Comparison of ENCODE assay signal across 17 mouse cellular contexts in genomic region chr13:8538481-8538880, GRCm38 (mm10).
"Had no signal": no experiment of that assay in that cellular context is flagged by ENCODE, and none has a peak within 500 bp of the region (broad histone marks: within the 10 kb centered on the region; RNA-seq: fewer than 3 reads in every experiment).

No protein-coding gene starts in this region.

- H3K27me3 ChIP-seq: liver, embryonic 15.5 days; megakaryocyte, embryonic 14.5 days; neural tube, embryonic 13.5 days had no signal

- H3K4me3 ChIP-seq: limb, embryonic 13.5 days; liver, embryonic 15.5 days; megakaryocyte, embryonic 14.5 days; neural tube, embryonic 13.5 days had no signal

- H3K36me3 ChIP-seq: limb, embryonic 13.5 days; liver, embryonic 15.5 days; neural tube, embryonic 13.5 days had no signal

- ATAC-seq: midbrain, embryonic 16.5 days had no signal

- DNase-seq: kidney, adult 8-10 months; kidney, postnatal 25 days; lung, embryonic 14.5 days; lung, postnatal 10 days; retina, postnatal 1 day; right cerebral cortex, postnatal 4 days; spleen, adult 18-20 months; thymus, adult 2 months; thymus, postnatal 25 days had no signal

- H3K4me2 ChIP-seq: limb, embryonic 13.5 days; liver, embryonic 11.5 days; liver, embryonic 15.5 days; lung, embryonic 14.5 days; midbrain, embryonic 11.5 days; neural tube, embryonic 13.5 days had no signal

- H3K27ac ChIP-seq: limb, embryonic 13.5 days; liver, embryonic 15.5 days; macrophage; neural tube, embryonic 13.5 days had no signal

- H3K9me3 ChIP-seq: limb, embryonic 13.5 days; liver, embryonic 15.5 days; neural tube, embryonic 13.5 days had no signal

- H3K9ac ChIP-seq: limb, embryonic 13.5 days; liver, embryonic 15.5 days; lung, embryonic 14.5 days; neural tube, embryonic 13.5 days had no signal

- H3K4me1 ChIP-seq: liver, embryonic 15.5 days; megakaryocyte, embryonic 14.5 days; neural tube, embryonic 13.5 days had no signal
